Mouse (Mus musculus): ENCODE results near the gene Pitpnc1.

Pitpnc1 gene

DNA sequence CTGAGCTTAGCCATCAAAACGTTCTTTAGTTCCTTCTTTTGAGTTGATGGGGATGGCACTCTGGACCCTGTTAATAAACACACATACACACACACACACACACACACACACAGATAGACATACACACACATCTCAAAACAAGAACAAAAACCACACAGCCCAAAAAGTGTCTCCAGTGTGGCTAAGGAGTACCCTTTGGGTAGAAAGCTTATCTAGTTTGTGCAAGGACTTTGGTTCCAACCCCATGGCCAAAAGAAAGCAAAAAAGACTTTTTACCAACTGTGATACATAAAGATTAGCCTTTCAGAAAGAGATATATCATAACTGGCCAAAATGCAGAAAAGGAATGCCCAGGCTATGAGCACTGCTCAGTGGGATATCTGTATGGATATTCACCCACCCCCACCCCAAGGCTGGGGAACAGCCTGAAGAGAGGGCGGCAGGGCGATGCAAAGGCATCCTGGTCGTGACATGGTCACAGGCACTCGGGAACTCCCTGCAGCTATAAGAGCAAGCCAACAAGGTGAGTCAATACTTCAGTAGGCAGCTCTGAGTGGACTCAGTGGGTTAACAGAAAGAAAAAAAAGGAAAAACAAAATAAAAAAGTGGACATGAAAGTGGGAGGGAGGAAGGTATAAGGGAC lies 60.3 kb downstream of the Pitpnc1 start:
- WGBS, result 86% methylated on average over 5 of the region's 5 CpGs

DNA sequence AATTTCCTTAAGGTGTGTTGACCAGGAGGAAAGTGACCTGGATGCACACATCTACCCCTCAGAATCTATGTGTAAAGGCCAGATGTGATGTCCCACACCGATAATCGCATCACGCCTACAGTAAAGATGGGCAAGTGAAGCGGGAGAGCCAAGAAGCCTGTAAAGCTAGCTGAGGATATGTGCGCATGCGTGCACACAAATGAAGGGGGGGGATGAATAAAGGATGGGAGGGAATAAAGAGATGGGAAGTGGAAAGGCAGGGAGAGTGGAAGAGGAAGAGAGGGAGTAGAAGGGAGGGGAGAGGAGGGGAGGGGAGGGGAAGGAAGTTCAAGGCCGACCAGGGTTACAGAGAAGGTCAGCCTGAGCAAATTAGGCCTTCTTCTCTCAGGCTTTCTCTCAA lies 61.6 kb downstream of the Pitpnc1 start:
- 94% methylated on average over 7 of the region's 7 CpGs for WGBS

DNA sequence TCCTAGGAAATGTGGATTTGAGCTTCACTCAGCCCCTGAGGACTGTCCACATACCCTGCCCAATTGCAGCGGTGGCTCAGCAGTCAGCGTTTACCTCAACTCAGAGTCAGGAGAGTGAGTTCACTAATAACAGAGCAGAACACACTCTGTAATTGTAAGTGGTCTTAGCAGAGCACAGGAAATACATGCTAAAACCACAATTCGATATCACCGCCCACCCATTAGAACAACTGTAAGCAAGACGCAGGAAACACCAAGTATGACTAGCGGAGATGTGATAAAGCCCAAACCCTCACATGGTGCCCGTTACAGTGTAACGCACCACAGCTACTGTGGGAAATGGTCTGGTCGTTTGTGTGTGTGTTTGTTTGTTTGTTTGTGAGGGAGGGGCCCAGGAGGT lies 62.8 kb downstream of the Pitpnc1 start:
- 93% methylated on average over 9 of the region's 9 CpGs for WGBS

DNA sequence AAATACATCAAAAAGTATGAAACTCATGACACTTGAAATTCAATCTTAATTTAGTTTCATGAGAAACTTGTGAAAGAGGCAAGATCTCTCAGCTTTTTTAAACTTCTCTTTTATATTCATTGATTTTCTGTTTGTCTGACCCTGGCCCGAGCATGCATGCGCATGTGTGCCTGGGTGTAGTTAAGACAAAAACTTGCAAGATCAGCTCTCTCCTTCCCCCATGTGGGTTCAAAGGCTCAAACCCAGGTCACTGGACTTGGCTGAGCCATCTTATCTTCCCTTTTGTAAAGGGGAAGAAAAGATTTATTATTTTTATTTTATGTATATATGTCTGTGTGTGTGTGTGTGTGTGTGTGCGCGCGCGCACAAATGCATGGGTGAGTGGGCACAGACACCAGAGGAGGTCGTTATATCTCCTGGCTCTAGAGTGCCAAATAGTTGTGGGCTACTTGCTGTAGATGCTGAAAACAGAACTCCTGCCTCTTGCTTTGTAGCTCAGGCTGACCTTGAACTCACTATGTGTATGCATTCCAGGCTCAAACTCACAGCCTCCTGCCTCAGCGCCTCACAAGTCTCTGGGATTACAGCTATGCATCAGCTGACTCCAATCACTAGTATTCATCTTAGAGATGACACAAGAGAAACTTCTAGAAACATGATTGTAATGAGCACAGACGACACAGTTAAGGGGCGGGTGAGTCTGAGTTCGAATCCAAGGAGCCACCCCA lies 64.7 kb downstream of the Pitpnc1 start:
- 94% methylated on average over 11 of the region's 11 CpGs for WGBS

DNA sequence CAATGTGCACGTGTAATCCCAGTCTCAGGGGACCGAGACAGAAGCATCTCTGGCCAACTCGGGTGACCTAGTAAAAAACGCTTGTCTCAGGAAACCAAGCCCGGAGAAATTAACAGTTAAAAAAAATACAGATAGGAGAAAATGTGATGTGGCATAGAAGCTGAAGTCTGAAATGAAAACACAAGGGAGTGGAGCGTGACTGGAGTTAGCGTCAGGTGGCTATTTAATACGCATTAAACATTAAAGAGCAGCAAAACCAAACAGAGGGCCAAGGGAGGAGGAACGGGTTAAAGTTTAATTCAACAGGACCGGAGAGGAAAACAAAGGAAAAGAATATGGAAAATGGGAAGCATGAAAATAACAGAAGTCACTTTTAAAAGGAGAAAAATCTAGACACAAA lies 67.2 kb downstream of the Pitpnc1 start:
- WGBS, result 81% methylated on average over 10 of the region's 10 CpGs

DNA sequence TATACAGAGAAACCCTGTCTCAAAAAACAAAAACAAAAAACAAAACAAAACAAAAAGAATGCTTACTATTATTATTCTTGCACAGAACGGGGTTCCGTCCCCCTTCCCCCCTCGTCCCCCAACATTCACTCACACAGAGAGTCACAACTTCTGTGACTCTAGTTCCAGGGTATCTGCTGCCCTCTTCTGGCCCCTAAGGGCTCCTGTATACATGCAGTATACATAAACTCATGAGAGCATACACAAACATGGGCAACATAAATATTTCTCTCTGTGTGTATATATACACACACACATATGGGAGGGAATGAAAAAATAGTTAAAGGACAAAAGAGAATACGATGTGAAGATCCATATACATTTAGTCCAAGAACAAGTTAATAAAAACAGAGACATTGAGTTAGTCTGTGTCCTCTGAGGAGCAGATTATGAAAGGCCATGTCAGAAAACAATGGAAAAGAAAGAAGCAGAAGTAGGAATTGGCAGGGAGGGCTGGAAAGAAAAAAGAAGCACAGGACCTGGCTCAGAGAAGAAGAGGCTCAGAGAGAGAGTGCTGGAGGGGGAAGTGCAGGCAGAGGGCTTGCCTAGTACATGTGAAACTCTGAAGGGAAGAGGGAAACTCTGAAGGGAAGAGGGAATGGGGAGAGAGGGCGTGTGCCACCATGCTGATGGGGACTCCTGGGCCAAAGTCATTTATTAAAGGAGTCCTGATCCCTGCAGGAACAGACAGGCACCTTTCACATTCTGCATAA lies 68.5 kb downstream of the Pitpnc1 start:
- WGBS, result 94% methylated on average over 5 of the region's 5 CpGs

DNA sequence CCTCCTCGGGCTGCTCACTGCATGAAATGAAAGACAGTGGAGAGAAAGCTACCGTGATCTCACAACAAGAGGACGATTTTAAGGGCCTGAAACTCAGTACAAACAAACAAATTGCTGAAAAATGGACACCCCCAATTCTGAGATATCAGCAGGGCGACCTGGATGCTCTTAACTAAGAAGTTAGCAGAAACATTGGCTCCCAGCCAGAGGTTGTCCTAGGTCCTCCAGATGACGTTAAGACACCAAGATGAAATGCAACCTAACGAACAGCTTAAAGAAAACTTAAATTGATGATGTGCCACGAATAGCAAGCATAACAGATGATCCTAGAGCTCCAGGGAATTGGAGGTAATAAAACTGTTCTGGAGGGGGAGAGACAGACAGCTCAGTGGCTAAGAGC lies 69.7 kb downstream of the Pitpnc1 start:
- 80% methylated on average over 7 of the region's 7 CpGs for WGBS

DNA sequence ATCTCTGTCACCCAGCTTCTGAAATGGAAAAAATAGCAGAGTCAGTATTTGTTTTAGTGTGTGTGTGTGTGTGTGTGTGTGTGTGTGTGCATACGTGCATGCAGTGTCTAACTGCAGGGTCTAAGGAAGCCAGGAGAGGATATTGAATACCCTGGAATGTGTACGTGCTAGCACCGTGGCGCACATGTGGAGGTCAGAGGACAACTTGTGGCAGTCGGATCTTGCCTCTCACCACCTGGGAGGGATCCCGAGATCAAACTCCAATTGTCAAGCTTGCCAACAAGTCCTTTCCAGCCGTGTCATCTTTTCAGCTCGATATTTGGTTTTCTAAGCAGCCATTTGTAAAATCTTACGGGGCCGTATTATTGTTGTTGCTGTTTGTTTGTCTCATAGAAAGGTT lies 70.5 kb downstream of the Pitpnc1 start:
- 89% methylated on average over 10 of the region's 10 CpGs for WGBS

DNA sequence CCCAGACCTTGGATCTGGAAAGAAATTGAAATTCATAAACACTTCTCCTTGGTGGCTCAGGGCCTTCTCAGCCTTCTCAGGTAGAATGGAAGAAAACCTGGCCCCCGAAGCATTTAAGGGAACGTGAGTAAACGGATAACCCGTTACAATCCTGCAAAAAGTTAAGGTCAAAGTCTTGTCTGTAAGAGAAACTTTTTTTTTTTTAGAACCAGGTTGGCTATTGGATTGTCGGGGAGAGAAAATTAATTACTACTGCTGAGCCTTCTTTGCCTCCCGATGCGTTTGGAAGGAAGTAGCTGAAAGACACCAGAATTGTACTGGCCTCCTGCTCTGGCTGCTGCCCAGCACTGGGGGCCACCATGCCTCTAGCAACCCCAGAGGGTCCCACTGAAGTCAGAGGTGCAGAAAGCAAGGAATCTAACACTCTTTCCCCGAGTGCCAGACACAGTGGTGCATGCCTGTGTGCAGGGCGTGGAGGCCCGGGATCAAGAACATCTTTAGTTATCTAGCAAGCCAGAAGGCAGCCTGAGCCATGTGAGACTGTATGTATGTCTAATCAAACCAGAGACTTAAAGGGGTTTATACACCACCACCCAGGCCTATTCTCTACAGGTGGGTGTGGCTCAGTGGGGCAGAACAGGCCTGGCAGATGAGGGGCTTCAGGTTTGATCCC lies 73.0 kb downstream of the Pitpnc1 start:
- 85% methylated on average over 10 of the region's 10 CpGs for WGBS

DNA sequence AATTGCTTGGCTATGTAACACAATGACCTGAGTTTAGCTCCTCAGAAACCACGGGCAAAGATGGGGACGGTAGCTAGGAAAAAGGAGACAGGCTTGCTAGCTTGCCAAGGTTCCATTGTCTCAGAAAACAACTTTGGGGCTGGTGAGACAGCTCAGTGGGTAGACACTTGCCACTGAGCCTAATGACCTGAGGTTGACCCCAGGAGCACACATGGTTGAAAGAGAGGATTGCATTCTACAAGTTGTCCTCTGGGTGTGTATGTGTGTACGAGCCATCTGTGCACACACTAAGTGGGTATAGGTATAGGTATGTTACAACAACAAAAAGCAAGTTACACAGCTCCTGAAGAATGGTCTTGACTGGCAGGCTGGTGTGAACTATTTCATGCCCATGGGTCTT lies 76.3 kb downstream of the Pitpnc1 start:
- WGBS, result 67% methylated on average over 3 of the region's 3 CpGs

DNA sequence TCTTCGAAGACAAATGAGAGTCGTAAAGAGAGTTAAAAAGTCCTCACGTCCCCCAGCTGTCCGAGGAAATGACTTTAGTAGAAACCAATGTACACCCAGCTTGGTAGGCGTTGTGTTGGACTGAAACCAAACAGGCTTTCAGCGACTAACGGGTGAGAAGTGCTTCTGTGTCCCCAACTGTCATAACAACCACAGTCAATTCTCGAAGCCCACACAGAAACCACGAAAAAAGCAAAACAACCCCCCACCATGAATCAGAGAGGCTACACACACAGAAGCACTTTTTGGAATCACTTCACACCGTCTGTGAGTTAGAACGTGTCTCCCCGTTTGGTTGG lies 76.7 kb downstream of the Pitpnc1 start:
- WGBS, result 44% methylated on average over 12 of the region's 12 CpGs

DNA sequence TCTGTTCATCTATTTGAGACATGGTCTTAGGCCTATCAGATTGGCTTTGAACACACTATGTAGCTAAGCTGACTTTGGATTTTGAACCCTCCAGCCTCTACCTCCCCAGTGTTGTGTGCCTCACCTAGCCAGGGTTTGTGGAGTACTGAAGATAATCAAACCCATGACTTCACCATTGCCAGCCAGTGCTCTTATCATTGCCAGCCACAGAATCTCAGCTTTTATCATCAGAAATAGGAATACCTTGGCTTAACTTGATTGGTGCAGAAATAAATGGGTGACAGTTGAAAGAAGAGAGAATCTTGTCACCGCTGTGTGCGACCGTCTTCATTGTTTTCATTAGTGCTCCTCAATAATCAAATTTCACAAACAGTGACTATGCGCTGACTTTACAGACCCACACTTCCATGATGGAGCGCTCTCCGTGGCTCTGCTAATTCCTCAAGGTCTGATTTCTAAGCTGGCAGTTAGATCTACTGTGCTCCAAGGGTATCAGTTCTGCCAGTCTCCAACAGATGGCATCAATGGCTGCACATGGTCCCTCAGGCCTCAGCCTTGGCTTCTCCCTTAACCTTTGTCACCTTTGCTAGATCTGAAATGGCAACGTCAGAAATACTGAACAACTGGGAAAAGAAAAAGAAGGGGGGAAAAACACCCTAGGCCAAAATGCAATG lies 77.2 kb downstream of the Pitpnc1 start:
- WGBS, result 86% methylated on average over 7 of the region's 7 CpGs

DNA sequence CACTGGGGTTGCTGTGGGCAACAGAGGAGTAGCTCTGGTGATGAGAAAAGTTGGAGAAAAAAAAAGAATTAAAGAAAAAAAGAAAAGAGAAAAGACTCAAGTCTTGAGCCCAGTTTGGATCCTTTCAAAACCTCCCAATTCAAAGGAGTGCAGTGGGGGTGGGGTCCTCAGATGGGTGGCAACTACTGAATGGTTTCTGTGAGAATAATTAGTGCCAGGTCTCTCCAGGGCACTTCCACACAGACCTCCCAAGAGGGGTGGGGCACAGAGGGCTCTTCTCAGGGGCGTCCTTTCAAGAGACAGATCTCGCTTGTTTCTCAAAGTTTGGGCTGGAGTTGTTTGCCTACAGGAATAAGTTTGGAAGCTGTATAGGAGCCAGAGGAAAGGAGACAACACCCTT lies 80.0 kb downstream of the Pitpnc1 start:
- 64% methylated on average over 2 of the region's 2 CpGs for WGBS

DNA sequence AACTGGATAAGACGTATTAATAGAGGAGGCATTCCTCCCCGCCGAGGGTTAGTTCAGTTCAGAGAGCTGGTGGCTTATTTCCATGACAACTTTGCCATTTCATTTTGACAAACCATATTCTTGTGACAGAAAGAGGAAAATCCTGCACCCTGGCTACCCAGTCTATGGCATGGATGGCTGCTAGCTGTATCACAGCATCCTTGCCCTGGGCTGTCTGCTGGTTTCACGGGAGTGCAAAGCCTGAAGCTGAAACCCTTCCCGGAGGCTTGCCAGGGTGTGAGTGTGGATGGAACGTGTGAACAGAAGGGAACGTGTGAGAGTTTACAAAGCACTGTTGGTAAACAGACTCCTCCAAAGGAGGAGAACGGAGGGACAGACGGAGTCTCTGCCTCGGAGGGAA lies 80.5 kb downstream of the Pitpnc1 start:
- 45% methylated on average over 10 of the region's 10 CpGs for WGBS

DNA sequence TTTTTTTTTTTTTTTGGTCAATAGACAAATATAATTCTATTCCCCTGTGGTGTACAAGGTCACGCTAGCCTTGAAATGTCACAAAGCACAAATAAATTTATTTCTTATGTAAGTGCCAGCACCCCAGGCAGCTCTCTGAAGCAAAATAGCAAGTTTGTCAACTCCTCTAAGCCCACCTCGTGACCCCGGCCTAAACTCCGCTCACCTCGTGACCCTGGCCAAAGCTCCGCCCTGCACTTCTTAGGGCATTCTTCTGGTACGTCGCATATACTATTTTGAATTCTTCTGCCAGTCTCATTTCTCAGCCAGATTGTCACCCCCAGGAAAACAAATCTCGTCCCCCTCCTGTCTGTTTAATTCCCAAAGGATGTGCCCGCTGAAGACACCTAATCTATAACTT lies 84.0 kb downstream of the Pitpnc1 start:
- WGBS, result 88% methylated on average over 10 of the region's 10 CpGs

DNA sequence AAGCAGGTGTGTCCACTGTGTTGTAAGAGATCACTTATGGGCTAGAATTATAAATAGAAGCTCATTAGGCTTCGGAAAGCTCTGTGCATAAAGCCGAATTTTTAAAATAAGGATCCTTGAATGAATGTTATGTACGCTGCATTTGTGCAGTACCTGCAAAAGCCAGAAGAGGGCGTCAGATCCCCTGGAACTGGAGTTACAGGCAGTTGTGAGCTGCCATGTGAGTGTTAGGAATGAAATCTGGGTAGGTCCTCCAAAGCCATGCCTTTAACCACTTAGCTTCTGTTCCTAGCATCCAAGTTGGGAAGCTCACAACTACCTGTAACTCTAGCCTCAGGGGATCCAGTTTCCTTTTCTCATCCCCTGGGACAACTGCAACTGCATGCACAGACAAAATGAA lies 85.2 kb downstream of the Pitpnc1 start:
- WGBS, result 60% methylated on average over 4 of the region's 4 CpGs

DNA sequence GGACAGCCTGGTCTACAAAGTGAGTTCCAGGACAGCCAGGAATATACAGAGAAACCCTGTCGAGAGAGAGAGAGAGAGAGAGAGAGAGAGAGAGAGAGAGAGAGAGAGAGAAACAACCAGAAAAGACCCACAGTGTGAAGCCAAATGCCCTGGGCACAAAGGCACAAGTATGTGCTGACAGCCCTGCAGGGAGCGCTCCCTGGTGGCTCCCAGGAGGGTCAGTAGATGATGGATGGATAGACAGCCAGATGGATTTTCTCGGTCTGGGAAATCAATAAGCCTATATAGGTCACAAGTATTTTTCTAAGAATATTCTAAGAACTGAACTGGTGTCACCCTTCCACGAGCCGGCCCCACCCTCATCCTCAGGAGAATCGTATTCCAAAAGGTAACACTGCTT lies 86.5 kb downstream of the Pitpnc1 start:
- WGBS, result 77% methylated on average over 6 of the region's 6 CpGs

DNA sequence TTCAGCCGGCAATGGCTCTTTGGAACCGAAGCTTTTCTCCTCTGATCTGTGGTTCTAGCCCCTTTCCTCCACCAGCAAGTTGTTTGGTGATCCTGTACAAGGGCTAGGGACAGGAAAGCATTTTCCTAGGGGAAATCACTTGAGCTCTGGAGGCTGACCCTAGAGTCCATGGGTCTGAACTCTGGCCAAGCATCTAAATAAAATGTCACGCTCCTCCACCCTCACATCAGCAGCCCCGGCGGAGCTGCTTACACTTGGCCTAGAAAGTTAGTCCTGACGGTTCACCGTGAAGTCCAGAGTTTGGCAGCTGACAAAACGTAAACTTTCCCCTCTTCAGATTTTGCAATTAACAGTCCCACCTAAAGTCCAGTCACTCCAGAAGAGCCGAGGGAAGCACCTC lies 90.5 kb downstream of the Pitpnc1 start:
- 67% methylated on average over 9 of the region's 9 CpGs for WGBS

DNA sequence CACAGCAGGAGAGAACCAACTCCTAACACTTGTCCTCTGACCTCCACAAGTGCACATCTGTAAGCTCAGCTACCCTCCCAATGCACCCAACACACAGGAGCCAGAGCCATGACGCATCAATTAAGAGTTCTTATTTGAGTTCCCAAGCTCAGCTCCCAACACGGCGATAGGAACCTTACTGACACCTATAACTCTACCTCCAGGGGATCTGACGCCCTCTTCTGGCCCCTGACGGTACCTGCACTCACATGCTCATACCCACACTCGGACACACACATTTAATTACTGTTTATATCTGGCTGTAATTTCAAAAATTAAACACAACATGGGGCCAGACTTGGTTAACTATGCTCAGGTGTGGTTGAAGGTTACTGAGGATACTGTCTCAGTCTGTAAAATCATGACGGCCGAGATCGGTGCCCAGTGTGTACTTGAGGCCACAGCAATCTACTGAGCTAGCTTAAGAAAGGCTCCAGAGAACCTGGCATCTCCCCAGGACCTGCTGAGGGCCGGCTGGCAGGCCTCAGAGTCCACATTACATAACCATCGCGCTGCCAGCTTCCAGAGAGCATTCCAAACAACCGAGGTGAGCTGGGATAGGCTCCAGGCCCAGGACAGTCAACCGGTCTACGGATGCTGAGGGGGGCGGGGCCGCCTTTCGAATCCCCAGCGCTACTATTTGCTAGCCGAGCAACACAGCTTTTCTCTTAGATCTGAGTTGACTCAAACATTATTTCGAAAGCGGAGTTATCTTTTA lies 91.2 kb downstream of the Pitpnc1 start:
- 65% methylated on average over 22 of the region's 22 CpGs for WGBS

DNA sequence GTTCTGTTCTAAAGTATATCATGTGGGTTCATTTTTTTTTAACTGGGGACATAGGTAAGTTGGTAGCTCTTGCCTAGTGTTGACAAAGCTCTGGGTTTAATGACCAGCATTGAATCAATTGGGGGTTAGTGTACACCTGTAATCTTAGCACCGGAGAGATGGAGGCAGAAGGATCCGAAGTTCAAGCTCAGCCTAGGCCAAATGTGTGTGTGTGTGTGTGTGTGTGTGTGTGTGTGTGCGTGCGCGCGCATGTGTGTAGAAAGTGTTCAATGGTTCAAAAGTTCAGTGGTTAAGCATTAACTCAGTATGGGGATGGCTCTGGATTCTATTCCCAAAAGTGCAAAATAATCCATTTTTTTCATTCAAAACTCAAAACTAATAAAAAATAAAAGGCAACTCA lies 93.2 kb downstream of the Pitpnc1 start:
- 98% methylated on average over 6 of the region's 6 CpGs for WGBS

DNA sequence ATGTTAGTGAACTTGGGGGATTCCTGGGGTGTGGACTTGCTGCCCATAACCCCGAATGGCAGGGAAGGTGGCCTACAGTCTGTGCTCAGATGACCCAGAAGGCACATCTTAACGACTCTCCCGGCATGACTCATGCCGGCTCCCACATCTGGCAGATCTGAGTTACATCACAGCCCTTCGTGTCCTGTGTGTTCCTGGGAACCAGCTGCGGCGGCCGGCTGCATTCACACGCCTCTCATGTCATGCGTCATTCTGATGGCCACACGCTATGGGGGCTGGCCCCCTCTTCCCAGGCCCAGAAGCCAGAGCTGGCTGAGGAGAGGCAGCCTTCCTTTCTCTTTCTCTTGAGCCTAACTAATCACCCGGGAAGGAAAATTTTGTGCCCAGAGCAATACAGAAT lies 94.2 kb downstream of the Pitpnc1 start:
- WGBS, result 52% methylated on average over 12 of the region's 12 CpGs

All from cerebral cortex, adult 2 months (tissue).